Mouse (Mus musculus) lung, postnatal 0 days (tissue): ENCODE measurements at regions not wholly inside any gene's neighbourhood (a gene's known extent, or its start where the extent isn't known, plus 50 kb on each side); places are given as distances from the start of the nearest gene placed in this dataset.

Source experiments
- ATAC-seq: fragments of 200-750 bp; cut with Nextera tagmentation; 2 replicates; pipeline ENCODE4 v1.8.0; 2017; ENCODE audit warnings: moderate library complexity
- DNase-seq: peaks from one replicate; pipeline ENCODE4 v3.0.0-alpha.2; 2016; ENCODE audit warnings: low spot score
- H3K27ac ChIP-seq: fragments of 300-500 bp; sonication (generic); 2 replicates; pipeline ENCODE4 v1.5.1; 2014; ENCODE audit warnings: antibody characterized with exemption, mild to moderate bottlenecking, low read length, mixed read lengths
- H3K27me3 ChIP-seq: fragments of 300-500 bp; sonication (generic); replicated peaks from 2 replicates; pipeline ENCODE4 v1.6.1; 2014; ENCODE audit warnings: low read length, mixed read lengths; ENCODE audit not compliant: insufficient read depth
- H3K36me3 ChIP-seq: fragments of 300-500 bp; sonication (generic); 2 replicates; pipeline ENCODE4 v1.6.1; 2014; ENCODE audit warnings: low read length, mixed read lengths; ENCODE audit not compliant: insufficient read depth
- H3K4me1 ChIP-seq: fragments of 300-500 bp; sonication (generic); 2 replicates; pipeline ENCODE4 v1.6.1; 2014; ENCODE audit warnings: antibody characterized with exemption, low read depth, low read length, mixed read lengths; ENCODE audit not compliant: insufficient read depth
- H3K4me2 ChIP-seq: fragments of 300-500 bp; sonication (generic); replicated peaks from 2 replicates; pipeline ENCODE4 v1.6.1; 2014; ENCODE audit warnings: low read depth, mild to moderate bottlenecking, low read length, moderate library complexity, mixed read lengths
- H3K4me3 ChIP-seq: fragments of 300-500 bp; sonication (generic); 2 replicates; pipeline ENCODE4 v1.5.1; 2014; ENCODE audit warnings: low read depth, low read length
- H3K9ac ChIP-seq: fragments of 300-500 bp; sonication (generic); replicated peaks from 2 replicates; pipeline ENCODE4 v1.6.1; 2014; ENCODE audit warnings: low read depth, mild to moderate bottlenecking
- H3K9me3 ChIP-seq: fragments of 300-500 bp; sonication (generic); 2 replicates; pipeline ENCODE4 v1.6.1; 2016; ENCODE audit warnings: low read length, mixed read lengths
- CTCF ChIP-seq: IDR thresholded peaks from 2 replicates; pipeline ENCODE4 v1.5.1; 2016; ENCODE audit warnings: antibody characterized with exemption, mild to moderate bottlenecking
- EP300 ChIP-seq: IDR thresholded peaks from 2 replicates; pipeline ENCODE4 v1.6.1; 2016; ENCODE audit warnings: antibody characterized with exemption, mild to moderate bottlenecking, control low read depth
- WGBS: fragments of 180-500 bp; shearing (Covaris S2); extraction: QIAGEN DNeasy Blood & Tissue Kit; methylation state at CpG from one replicate; pipeline ENCODE4 v1.1.7; 2014; 5-methylcytosine and 5-hydroxymethylcytosine counted together

- Histone ChIP-seq H3K36me3 (no peaks in the 10 kb centered on the region), H3K9me3 (no peaks in the 10 kb centered on the region), H3K4me3 (no peak overlapping the region), H3K4me2 (no peak overlapping the region), H3K4me1 (no peaks in the 10 kb centered on the region), H3K9ac (no peak overlapping the region), H3K27ac (no peak overlapping the region), H3K27me3 (no peaks in the 10 kb centered on the region)
- ATAC-seq (no peak), DNase-seq (no peak)
- WGBS = 66% methylated on average over 2 of the region's 2 CpGs
- TF ChIP-seq CTCF = no peak
- TF ChIP-seq EP300 = no peak
Observed at GRCm38 (mm10) chr13:51355507-51355906, 52.9 kb upstream of the S1pr3 start.
